Mouse (Mus musculus): ENCODE results near the gene Wbp2.
"Not testable (repeated sequence)": the region's sequence is repeated elsewhere in the genome, so short reads cannot be mapped to it uniquely, and the experiment has no call there.

Wbp2 gene

GRCm38 (mm10) chr11:116086258-116087193, at the start of gene Wbp2:
Gene Wbp2 (minus strand): TSS chr11:116086995.
- DNase-seq (ENCODE audit: low spot score in 2 of 2): peak; percentile 92 to 97

DNA sequence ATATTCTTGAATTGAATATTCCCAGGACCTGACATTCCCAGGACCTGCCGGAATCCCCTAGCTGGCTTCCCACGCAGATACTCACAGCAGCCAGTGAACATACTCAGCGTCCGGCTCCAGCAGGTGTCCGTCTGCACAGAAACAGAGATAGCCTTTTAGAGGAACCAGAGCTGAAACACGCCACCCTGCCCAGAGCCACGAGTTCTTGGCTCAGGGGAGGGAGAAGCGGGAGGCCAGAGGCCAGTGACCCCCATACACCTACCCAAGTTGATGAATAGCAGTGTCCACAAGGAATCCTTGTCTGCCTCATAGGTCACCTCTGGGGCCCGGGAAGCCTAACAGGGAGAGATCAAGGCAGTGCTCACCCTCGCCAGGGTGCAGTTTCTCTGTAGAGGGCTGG, 47.4 kb upstream of the Wbp2 start:
- DNase-seq (ENCODE audit: low spot score in 2 of 2): no peak

- no peak for DNase-seq (ENCODE audit: low spot score in 2 of 2)
These were observed 46.7 kb upstream of the Wbp2 start for GRCm38 (mm10) chr11:116133497-116133896.

DNA sequence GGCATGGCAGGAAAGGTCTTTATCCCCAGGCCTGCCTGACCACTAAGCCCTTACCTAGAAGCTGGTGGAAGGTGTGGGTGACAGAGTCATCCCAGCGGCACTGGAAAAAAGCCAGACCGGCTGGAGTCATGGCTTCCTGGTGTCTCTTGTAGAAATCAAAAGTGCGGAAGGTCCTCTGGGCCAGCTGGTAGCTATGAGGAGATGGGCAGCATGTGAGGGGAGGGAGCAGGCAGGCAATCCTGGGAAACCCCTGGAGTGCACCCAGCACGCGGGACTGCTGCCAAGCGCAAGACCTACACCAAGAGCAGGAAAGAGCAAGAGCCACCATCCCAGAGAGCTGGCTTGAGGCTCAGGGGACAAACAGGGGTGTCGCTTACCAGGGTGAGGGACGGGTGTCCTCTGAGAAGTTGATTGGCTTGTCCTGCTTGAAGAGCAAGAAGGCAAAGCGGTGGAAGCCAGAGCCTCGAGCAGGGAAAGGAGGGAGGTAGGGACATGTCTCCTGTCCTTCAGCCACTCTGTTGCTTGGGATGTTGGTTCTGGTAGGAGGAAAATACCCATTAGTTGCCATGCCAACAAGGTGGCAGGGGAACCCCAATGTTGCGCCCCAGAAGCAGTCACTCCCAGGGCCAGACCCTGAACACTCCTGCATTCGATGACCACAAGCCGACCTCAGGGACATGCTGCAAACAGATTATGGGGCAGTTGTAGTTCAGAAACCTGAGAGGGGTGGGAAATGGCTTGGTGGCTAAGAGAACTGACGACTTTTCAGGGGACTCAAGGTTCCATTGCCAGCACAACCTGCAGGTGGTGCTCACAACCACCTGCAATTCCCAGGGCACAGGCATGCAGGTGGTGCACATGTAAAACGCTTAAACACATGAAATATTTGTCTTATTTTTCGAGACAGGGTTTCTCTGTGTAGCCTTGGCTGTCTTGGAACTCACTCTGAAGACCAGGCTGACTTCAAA, 45.9 kb upstream of the Wbp2 start:
- no peak for DNase-seq (ENCODE audit: low spot score in 2 of 2)

GRCm38 (mm10) chr11:116131349-116132170, 44.8 kb upstream of the Wbp2 start:
- DNase-seq (ENCODE audit: low spot score in 2 of 2): no peak

DNA sequence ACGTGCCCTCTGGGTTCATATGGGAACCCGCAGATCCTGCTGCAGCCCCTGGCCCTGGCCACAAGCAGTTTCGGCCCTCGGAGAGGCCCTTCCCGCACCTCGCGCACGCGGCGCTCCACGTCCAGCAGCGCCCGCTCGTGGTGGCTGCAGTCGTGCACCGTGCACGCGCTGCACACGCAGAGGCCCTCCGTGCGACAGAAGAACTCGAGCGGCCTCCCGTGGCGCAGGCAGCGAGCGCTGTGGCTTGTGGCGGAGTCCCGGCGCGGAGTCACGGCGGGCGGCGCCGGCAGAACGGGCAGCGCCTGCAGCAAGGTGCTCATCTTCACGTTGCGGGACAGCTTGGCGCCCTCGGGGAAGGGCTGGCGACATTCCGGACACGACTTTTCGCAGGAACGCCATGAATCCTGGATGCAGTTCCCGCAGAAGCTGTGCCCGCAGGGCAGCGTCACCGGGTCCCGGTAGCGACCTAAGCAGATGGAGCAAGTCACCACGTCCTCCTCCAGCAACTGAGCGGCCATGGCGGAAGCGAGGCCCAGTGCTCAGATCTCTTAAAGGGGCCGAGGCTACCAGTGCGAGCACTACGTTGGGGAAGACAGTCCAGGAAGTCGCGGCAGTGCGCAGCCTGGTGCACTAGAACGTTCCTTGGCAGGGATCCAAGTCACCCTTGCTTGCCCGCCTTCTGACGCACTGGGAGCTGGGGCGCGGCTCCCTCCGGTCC, 43.9 kb upstream of the Wbp2 start, which contains the start of gene Trim65:
Trim65 (minus strand) TSS at position 641 of the 718 bp plus-strand sequence.
- DNase-seq (ENCODE audit: low spot score in 2 of 2): peak; percentile 81 to 91

- DNase-seq (ENCODE audit: low spot score in 2 of 2): no peak
These were observed 43.2 kb upstream of the Wbp2 start for GRCm38 (mm10) chr11:116129993-116130487.

DNA sequence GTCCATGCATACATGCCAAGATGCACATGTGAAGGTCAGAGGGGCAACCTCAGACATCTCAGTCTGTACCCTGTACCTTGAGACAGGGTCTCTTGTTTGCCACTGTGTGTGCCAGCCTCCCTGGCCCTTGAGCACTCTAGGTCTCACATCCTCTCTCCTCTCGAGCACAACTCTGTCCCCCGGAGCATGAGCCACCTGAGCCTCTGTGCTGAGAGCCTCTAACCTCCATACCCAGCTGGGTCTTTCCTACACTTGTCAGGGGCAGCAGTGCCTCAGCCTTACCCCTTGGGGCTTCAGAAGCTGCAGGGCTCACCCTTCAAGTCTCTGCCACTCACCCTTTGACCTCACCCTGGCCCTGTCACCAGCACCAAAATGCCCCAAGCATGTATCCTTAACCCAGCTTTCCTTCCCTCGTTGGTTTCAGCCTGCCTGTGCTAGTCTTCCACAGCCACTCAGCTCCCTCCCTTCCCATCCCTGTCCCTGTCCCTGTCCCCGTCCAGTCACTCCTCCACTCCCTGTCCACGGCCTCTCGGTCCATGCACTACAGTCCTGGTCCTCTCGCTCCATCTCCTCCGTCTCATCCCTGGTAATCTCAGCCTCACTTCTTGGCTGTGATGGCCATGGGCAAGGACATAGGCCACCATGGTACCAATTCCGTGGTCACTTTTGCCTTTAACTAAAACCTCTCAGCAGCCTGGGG, 42.4 kb upstream of the Wbp2 start:
- DNase-seq (ENCODE audit: low spot score in 2 of 2): no peak

DNA sequence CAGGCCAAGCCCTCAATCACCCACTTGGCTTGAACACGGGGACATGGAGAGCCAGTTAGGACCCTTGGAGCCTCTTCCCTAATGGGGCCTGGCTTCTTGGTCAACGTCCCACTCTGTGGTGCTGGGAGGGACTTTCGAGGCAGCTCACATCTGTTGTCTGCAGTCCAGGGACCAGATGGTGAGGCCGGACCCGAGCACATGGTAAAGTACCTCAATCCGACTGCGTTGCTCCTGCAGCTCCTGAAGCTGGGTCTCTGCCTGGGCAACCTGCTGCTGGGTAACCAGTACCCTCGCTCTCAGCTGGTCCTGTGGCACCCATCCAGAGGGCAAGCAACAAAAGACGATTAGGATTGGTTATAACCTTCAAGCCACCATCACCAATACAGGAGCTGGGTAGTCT, 41.2 kb upstream of the Wbp2 start:
- DNase-seq (ENCODE audit: low spot score in 2 of 2): no peak

GRCm38 (mm10) chr11:116127156-116127980, 40.6 kb upstream of the Wbp2 start, which contains the start of gene Trim47:
Gene Trim47 (minus strand): TSS chr11:116127210.
- peak; percentile 49 to 77 for DNase-seq (ENCODE audit: low spot score in 2 of 2)

GRCm38 (mm10) chr11:116126261-116126660, 39.5 kb upstream of the Wbp2 start:
- DNase-seq (ENCODE audit: low spot score in 2 of 2): no peak

DNA sequence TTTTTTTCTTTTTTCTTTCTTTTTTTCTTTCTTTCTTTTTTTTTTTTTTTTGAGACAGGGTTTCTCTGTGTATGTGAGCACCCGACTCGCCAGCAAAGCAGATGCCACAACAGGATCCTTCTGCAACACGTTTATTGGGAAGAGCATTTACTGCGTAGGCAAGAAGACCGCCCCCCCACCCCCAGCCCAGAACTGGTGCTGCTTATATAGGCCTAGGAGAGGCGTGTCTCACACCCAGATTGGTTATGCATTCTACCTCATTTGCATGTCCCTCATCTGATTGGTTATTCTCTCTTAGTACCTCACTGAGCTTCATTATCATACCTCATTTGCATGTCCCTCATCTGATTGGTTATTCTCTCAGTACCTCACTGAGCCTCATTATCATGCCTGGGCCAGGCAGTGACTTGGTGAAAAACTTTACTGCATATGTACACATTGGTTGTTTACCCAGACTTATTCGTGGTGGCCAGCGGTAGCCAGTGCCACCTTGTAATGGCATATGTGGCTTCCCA, 35.0 kb upstream of the Wbp2 start:
- DNase-seq (ENCODE audit: low spot score in 2 of 2): not testable (repeated sequence)

DNA sequence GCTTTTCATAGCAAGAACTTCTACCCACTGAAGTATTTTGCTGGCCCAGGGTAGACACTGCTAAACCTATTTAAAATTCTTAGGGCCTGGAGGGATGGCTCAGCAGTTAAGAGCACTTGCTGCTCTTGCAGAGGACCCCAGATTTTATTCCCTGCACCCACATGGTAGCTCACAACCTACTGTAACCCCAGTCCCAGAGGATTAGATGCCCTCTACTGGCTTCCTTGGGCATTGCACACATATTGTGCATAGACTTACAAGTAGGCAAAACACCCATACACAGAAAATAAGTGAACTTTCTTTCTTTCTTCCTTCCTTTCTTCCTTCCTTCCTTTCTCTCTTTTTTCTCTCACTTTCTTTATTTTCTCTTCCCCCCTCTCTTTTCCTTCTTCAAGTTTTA, 31.0 kb upstream of the Wbp2 start:
- no peak for DNase-seq (ENCODE audit: low spot score in 2 of 2)

GRCm38 (mm10) chr11:116117241-116117640, 30.4 kb upstream of the Wbp2 start:
- no peak for DNase-seq (ENCODE audit: low spot score in 2 of 2)

DNA sequence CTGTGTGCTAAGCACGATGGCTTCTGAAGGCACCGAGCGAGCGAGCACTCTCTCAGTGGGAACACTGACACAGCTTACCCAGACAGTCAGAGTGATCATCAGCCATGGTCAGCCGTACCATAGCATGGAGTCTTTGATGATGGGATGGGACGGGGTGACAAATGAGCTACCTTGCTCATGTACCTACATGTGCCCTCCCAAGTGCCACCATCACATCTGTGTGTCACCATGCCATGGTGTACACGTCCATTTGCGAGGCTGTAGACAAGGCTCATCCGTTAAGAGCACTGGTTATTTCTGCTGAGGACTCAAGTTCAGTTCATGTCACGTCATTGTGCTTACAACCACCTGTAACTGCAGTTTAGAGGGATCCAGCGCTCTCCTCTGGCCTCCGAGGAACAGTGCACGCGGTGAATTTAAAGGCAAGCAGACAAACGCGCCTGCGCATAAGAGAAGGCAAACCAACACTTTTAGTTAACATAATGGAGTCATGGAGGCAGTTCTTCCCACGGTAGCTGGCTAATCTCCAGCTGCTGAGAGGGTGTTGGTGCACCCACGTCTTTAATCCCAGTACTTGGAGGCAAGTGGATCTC, 24.9 kb upstream of the Wbp2 start:
- DNase-seq (ENCODE audit: low spot score in 2 of 2): no peak

DNA sequence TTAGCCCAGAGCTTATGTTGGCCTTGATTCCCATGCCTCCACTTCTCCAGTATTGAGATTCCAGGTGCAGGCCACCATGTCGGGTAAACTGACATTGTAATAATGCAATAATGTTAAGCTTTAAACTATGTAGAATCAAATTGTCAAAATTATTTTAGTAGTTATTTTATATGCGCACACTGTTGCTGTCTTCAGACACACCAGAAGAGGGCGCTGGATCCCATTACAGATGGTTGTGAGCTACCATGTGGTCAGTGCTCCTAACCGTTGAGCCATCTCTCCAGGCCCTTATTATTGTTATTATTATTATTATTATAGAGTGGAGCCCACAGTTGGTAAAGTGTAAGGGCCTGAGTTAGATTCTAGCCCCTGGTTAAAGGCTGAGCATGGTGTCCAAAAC, 24.3 kb upstream of the Wbp2 start:
- DNase-seq (ENCODE audit: low spot score in 2 of 2): no peak

DNA sequence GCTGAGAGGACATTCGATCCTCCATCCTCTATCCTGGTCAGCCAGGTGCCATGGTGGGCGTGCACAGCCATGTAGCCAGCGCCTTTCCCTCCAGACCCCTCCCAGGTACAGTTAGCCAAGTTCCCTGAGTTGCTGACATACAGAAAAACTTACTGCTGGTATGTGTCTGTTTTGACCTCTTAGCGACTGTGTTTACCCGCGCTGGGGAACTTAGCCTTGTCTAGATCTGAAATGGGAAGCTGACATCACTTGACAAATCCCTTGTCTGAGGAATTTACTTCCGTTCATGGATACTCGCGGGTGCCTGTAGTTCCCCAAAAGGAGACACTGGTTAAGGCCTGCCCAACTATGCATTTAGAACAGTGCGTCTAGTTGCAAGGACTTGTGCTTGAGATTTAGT, 23.7 kb upstream of the Wbp2 start:
- no peak for DNase-seq (ENCODE audit: low spot score in 2 of 2)

DNA sequence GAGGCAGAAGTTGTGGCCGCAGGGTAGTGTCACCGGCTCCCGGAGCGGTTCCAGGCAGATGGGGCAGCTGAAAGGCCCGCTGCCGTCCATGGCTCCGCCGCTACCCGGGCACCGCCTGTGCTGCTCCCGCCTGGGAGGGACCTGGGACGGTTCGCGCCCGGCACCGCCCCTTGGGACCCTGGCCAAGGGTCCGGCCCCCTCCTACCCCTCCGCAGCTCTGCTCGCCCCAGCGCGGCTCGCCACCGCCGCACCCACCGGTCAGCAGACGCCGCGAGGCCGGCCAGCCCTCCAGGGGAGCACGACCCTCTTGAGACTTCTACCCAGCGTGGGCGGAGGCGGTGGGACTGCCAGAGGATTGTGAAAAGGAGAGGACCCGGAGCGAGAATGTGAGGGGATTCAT, 23.3 kb upstream of the Wbp2 start:
- DNase-seq (ENCODE audit: low spot score in 2 of 2): peak; percentile 77 to 83

Data from urinary bladder, postnatal 36 days (tissue).